Mouse (Mus musculus) testis, adult 2 months (tissue): ENCODE data around the gene Nrn1l.

ENCODE experiments used
- CTCF ChIP-seq: fragments of 200-500 bp; IDR thresholded peaks from 2 replicates; pipeline ENCODE4 v1.5.1; 2012; ENCODE audit warnings: low read depth, mild to moderate bottlenecking, inconsistent platforms, low read length, moderate library complexity; ENCODE audit not compliant: control insufficient read depth, insufficient read depth, insufficient replicate concordance
- POLR2A ChIP-seq: fragments of 200-500 bp; IDR thresholded peaks from 2 replicates; pipeline ENCODE4 v1.6.1; 2012; ENCODE audit warnings: low read depth, mild to moderate bottlenecking, inconsistent platforms, low read length, moderate library complexity; ENCODE audit not compliant: control insufficient read depth

DNA sequence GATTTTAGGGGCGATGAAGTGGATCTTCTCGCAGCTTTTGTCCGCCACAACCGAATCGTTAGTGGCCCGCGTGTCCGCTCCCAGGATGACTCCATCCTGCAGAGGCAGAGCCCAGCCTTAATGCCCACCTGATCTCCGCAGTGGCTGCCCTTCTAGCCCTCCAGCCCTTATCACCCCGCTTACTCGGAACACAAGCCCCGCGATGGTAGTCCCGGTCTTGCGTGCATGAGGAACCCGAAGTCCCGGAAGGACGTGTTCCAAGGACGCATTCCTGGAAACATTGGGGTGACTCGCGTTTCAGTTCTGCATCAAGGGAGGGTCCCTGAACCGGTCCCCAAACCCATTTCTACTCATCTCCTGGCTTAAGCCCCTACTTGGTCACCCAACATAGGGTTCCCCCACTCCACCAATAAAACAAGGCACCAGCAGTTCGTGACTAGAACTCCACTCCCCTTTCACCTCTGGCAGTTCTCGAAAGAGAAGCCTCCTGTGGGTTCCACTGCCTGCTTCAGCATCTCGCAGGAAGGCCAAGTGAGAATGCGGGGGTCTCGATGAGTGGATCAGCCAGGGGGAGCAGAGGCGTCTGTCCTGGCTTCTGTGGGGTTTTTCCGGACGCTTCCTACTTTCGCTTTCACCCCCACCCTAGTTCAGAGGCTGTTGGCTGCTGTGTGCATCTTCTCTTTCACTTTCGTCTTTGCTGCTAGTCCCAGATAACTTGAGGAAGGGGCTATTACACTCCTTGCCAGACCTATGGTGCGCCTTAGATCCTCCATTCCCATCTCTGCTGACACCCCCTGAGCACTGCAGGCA, 44.3 kb downstream of the Nrn1l start:
- no peak for TF ChIP-seq CTCF
- TF ChIP-seq POLR2A: no peak
